Mouse (Mus musculus) kidney, embryonic 14.5 days (tissue): ENCODE results near the gene Itgb2. TPM values are rescaled to one million over a fixed set of nuclear protein-coding genes. Genes with fewer than 3 reads are reported as not detected.

Experiments
- ATAC-seq: fragments of 200-750 bp; cut with Nextera tagmentation; 2 replicates; pipeline ENCODE4 v1.8.0; 2017; ENCODE audit warnings: moderate number of reproducible peaks, mild to moderate bottlenecking, moderate TSS enrichment, moderate library complexity; ENCODE audit not compliant: low FRiP score, low TSS enrichment
- H3K27ac ChIP-seq: fragments of 300-500 bp; sonication (generic); 2 replicates; pipeline ENCODE4 v1.5.1; 2014; ENCODE audit warnings: low read depth, mild to moderate bottlenecking, low read length, moderate library complexity, mixed read lengths
- H3K27me3 ChIP-seq: fragments of 300-500 bp; sonication (generic); 2 replicates; pipeline ENCODE4 v1.6.1; 2014; ENCODE audit warnings: mild to moderate bottlenecking, low read length; ENCODE audit not compliant: control insufficient read depth, insufficient read depth
- H3K36me3 ChIP-seq: fragments of 300-500 bp; sonication (generic); 2 replicates; pipeline ENCODE4 v1.6.1; 2014; ENCODE audit warnings: low read length, mixed read lengths; ENCODE audit not compliant: control insufficient read depth, insufficient read depth
- H3K4me1 ChIP-seq: fragments of 300-500 bp; sonication (generic); 2 replicates; pipeline ENCODE4 v1.6.1; 2014; ENCODE audit warnings: low read length, mixed read lengths; ENCODE audit not compliant: control insufficient read depth, insufficient read depth
- H3K4me2 ChIP-seq: fragments of 300-500 bp; sonication (generic); replicated peaks from 2 replicates; pipeline ENCODE4 v1.6.1; 2014; ENCODE audit warnings: low read depth, mild to moderate bottlenecking, low read length
- H3K4me3 ChIP-seq: fragments of 300-500 bp; sonication (generic); 2 replicates; pipeline ENCODE4 v1.5.1; 2014; ENCODE audit warnings: mild to moderate bottlenecking, low read length
- H3K9ac ChIP-seq: fragments of 300-500 bp; sonication (generic); 2 replicates; pipeline ENCODE4 v1.6.1; 2014; ENCODE audit warnings: low read depth, mild to moderate bottlenecking, low read length, moderate library complexity
- H3K9me3 ChIP-seq: fragments of 300-500 bp; sonication (generic); 2 replicates; pipeline ENCODE4 v1.6.1; 2016; ENCODE audit warnings: low read length; ENCODE audit not compliant: control insufficient read depth
- WGBS: fragments of 180-500 bp; shearing (Covaris S2); extraction: QIAGEN DNeasy Blood & Tissue Kit; methylation state at CpG from one replicate; pipeline ENCODE4 v1.1.7; 2014; 5-methylcytosine and 5-hydroxymethylcytosine counted together
- polyA plus RNA-seq: library from polyadenylated mRNA; unstranded; fragments of >200 nt; fragmentation: Nextera tagmentation; extraction: Ambion mirVana; gene quantifications from 2 replicates; pipeline ENCODE4 v1.2.1, GENCODE M21; 2014

Gene Itgb2
- polyA plus RNA-seq, 1 experiment from 2014 or later: 1.1 TPM

DNA sequence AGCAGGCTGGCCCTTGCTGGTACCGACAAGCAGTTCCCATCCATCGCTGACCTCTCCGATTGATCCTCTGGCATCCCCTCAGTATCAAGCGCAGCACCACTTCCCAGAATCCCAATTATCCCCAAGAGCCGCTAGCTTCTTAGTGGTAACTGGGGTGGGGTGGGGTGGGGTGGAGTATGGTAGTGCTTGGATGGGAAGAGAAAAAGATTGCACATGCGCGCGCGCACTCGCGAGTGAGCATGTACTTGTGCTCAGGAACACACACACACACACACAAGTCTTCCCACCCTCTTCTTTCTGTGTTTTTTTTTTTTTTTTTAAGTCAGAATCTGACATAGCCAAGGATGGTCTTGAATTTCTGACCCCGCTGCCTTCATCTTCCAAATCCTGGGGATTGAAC is 7.3 kb upstream of the Itgb2 start:
- Histone ChIP-seq H3K4me2 (peak overlapping the region; percentile 55), H3K9ac (peak overlapping the region; percentile 48), H3K27me3 (no peaks in the 10 kb centered on the region), H3K4me3 (peak overlapping the region; percentile 22), H3K9me3 (no peaks in the 10 kb centered on the region), H3K36me3 (no peaks in the 10 kb centered on the region), H3K27ac (no peak overlapping the region), H3K4me1 (peaks cover 4% of the 10 kb centered on the region; the same call in 1 of the 2 replicates)
- no peak for ATAC-seq
- WGBS: 60% methylated on average over 12 of the region's 12 CpGs

DNA sequence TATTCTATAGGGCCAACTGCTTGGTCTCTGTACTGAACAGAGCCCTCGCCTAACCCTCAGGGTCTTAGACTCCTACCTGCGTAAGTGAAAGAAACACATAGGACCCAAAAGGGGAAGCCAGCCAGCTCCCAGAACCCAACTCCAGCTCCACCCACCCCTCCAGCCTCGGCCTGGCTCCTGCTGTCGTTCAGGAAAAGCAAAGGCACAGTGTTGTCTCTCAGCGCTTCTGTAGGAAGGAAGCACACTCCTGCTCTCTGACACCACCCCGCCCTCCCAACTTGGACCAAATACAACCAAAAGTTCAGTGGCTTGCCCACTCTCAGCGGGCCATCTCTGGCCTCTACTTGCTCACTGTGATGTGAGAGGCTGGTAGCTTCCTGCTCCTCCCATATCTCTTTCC is 6.7 kb upstream of the Itgb2 start:
- Histone ChIP-seq H3K4me2 (no peak overlapping the region), H3K27me3 (no peaks in the 10 kb centered on the region), H3K4me1 (peaks cover 4% of the 10 kb centered on the region; the same call in 1 of the 2 replicates), H3K4me3 (no peak overlapping the region), H3K9me3 (no peaks in the 10 kb centered on the region), H3K27ac (no peak overlapping the region), H3K9ac (no peak overlapping the region), H3K36me3 (no peaks in the 10 kb centered on the region)
- ATAC-seq: no peak
- WGBS: 67% methylated on average over 7 of the region's 7 CpGs

DNA sequence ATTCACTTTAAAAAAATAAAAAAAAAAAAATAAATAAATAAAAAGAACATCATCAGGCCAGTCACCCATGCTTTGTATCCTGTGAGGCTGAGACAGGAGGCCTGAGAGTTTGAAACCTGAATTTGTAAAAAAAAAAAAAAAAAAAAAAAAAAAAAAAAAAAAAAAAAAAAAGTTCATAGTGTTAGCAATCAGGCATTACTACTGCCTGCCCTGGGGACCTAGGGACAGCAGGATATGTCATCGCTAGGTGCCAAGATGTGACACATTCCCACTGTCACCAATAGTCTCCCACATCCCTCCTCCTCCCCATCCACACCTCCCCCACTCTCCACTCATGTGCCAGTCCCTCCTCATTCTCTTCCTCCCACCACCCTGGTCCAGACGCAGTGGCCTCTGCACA is 3.6 kb upstream of the Itgb2 start:
- H3K27ac ChIP-seq: no peak overlapping the region
- H3K36me3 ChIP-seq: no peaks in the 10 kb centered on the region
- H3K27me3 ChIP-seq: no peaks in the 10 kb centered on the region
- no peak for ATAC-seq
- H3K9me3 ChIP-seq: no peaks in the 10 kb centered on the region
- peaks cover 4% of the 10 kb centered on the region; the same call in 1 of the 2 replicates for H3K4me1 ChIP-seq
- H3K9ac ChIP-seq: no peak overlapping the region
- WGBS: 59% methylated on average over 2 of the region's 2 CpGs
- H3K4me2 ChIP-seq: no peak overlapping the region
- no peak overlapping the region for H3K4me3 ChIP-seq

DNA sequence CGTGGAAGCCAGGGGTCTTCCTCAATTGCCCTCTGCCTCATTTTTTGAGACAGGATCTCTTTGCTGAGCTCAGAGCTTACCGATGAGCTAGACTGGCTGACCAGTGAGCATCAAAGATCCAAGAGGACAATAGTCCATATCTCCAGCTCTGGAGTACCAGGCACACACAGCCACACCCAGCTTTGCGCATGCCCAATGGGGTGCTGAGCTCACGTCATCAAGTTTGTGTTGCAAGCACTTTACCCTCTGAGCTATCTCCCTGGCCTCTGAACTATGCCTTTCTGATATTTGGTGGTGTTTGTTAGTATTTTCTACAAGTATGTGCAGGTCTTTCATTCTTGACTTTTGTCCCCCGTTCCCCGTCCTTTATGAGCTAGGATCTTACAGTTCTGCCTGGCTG is 1.4 kb upstream of the Itgb2 start:
- no peaks in the 10 kb centered on the region for H3K27me3 ChIP-seq
- no peaks in the 10 kb centered on the region for H3K9me3 ChIP-seq
- H3K4me1 ChIP-seq: no peaks in the 10 kb centered on the region
- H3K4me3 ChIP-seq: no peak overlapping the region
- no peak for ATAC-seq
- no peak overlapping the region for H3K4me2 ChIP-seq
- no peaks in the 10 kb centered on the region for H3K36me3 ChIP-seq
- H3K27ac ChIP-seq: no peak overlapping the region
- H3K9ac ChIP-seq: no peak overlapping the region
- 91% methylated on average over 6 of the region's 6 CpGs for WGBS

DNA sequence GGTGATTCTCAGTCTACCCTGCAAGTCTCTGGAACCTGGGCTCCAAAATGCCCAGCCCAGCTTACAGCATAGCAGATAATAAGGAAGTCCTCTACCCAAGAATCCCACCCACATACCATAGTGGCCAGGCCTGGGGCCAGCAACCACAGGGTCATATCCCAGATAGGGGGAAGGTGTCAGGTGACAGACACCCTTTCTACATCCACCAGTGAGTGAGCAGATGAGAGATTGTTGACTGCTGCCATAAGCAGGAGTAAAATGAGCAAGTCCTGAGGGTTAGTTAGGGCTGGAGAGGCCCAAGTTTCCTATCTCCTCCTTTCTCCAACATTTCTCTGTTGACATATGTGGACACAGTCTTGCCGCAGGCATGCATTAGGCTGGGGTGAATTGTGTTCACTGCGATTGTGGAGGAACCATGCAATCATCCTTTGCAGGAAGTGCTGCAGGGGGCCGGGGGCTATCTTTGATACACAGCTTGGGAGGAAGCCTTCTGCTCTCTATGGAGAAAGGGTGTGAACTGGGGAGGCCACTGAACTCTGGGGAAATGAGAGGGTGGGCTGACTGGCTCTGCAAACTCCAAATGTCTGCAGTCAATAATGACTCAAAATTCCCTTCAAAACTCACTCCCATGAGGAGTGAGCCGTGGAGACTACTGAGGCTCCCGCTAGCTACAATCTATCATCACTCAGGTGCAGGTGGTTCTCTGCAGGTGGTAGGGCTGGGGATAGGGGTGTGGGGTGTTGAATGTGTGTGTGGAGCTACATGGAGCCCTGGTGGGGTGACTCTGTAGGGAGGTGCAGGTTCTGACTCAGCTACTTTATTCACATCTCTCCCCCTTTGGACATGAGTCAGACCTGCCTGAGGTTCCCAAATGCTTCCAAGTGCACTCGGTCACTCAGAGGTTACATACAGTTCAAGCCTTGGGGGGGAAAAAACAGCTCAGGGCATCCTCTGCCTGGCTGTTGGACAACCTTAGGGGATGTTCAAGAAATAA is 1.3 kb downstream of the Itgb2 start:
- Histone ChIP-seq H3K4me3 (no peak overlapping the region), H3K9ac (no peak overlapping the region), H3K4me1 (no peaks in the 10 kb centered on the region), H3K9me3 (no peaks in the 10 kb centered on the region), H3K36me3 (no peaks in the 10 kb centered on the region), H3K27ac (no peak overlapping the region), H3K4me2 (no peak overlapping the region), H3K27me3 (no peaks in the 10 kb centered on the region)
- 75% methylated on average over 6 of the region's 6 CpGs for WGBS
- no peak for ATAC-seq

DNA sequence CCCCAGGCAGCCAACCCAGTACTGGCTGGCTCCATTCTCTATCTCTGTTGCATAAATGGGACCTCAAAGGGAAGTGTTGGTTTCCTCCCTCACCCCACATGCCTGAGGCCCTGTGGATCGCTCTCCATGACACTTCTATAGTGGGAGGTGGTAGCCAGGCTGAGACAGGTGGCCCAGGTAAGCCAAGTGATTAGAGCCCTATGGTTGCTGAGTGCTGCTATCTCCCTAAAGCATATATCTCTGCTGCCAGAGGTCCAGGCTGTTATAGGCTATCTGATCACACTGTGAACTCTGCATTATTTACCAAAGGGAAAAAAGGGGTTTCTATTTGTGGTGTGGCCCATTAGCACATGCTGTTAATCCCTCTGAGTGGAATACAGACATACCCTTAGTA is 2.0 kb downstream of the Itgb2 start:
- Histone ChIP-seq H3K4me3 (no peak overlapping the region), H3K9ac (no peak overlapping the region), H3K4me2 (no peak overlapping the region), H3K27ac (no peak overlapping the region), H3K4me1 (no peaks in the 10 kb centered on the region), H3K27me3 (no peaks in the 10 kb centered on the region), H3K36me3 (no peaks in the 10 kb centered on the region), H3K9me3 (no peaks in the 10 kb centered on the region)
- no peak for ATAC-seq
- WGBS: 78% methylated on average over 1 of the region's 1 CpGs

DNA sequence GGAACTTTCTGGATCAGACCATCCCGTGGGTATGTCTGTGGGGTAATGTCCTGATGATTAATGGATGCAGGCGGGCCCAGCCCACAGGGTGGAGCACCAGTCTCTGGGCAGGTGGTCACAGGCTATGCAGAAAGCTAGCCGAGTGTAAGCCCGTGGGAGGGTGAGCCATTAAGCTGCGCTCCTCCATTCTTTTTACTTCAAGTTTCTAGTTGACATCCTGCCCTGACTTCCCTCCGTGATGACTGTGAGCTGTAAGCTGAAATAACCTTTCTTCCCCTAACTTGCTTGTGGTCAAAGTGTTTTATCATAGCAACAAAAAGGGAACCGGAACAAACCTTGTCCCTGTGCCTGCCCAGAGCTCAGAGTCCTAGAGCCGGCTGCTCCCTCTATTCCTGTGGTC is 6.7 kb downstream of the Itgb2 start:
- no peak for ATAC-seq
- Histone ChIP-seq H3K27me3 (no peaks in the 10 kb centered on the region), H3K4me3 (no peak overlapping the region), H3K9me3 (no peaks in the 10 kb centered on the region), H3K9ac (no peak overlapping the region), H3K27ac (no peak overlapping the region), H3K4me1 (no peaks in the 10 kb centered on the region), H3K4me2 (no peak overlapping the region), H3K36me3 (no peaks in the 10 kb centered on the region)
- WGBS: 56% methylated on average over 8 of the region's 8 CpGs

DNA sequence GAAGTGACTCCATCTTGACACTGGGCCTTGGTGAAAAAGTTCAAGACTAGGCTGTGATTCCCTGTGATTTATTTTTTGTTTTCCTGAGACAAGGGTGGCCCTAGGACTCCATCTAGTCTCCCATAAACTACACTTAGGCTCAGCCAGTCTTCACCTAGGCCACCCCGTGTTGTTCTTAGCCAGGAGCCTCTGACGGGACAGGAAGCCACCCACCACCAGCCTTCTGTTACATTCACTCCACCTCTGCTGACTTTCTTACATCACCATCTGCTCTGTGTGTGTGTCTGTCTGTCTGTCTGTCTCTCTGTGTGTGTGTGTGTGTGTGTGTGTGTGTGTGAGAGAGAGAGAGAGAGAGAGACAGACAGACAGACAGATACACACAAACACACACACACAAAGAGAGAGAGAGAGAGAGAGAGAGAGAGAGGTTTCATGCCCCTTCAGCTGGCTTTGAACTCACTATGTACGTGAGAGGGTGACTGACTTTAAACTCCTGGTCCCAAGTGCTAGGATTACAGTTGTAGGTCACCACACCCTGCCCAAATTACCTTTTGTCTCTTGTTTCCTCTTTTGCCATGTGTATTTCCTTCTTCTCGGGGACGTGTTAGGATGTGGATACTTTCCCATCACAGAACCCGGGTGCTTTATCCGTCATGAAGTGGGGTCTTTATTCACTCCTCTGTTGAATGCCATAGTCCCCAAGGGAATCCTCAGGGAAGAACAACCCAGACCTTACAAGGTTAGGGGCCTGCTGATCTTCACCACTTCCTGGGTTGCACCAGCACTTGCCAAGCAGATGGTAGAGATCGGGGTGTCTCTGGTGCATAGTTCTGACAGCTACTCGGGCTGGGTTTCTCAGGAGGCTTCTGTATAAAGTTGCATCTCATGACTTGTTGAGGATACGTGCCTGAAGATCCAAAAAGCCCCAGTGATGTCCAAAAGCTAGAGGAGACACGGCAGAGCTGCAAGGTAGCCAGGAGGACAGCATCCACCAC is 7.5 kb downstream of the Itgb2 start:
- no peak overlapping the region for H3K4me3 ChIP-seq
- no peak overlapping the region for H3K9ac ChIP-seq
- no peak for ATAC-seq
- H3K4me1 ChIP-seq: no peaks in the 10 kb centered on the region
- WGBS: 77% methylated on average over 11 of the region's 11 CpGs
- H3K9me3 ChIP-seq: no peaks in the 10 kb centered on the region
- no peaks in the 10 kb centered on the region for H3K27me3 ChIP-seq
- H3K27ac ChIP-seq: no peak overlapping the region
- H3K36me3 ChIP-seq: no peaks in the 10 kb centered on the region
- no peak overlapping the region for H3K4me2 ChIP-seq
